Mouse (Mus musculus) neural tube, embryonic 14.5 days (tissue): ENCODE results near the gene Doc2b. TPM values are rescaled to one million over a fixed set of nuclear protein-coding genes. Genes with fewer than 3 reads are reported as not detected.
A peak's percentile ranks its signal among the peaks of the same experiment; 100 is the strongest.

Experiments used
- ATAC-seq: fragments of 200-750 bp; cut with Nextera tagmentation; 2 replicates; pipeline ENCODE4 v1.8.0; 2017; ENCODE audit warnings: low read depth, mild to moderate bottlenecking, moderate TSS enrichment, moderate library complexity
- H3K27ac ChIP-seq: fragments of 300-500 bp; sonication (generic); 2 replicates; pipeline ENCODE4 v1.5.1; 2014; ENCODE audit warnings: low read depth, mild to moderate bottlenecking, control low read depth, low read length, moderate library complexity, mixed read lengths
- H3K27me3 ChIP-seq: fragments of 300-500 bp; sonication (generic); 2 replicates; pipeline ENCODE4 v1.6.1; 2014; ENCODE audit warnings: low read length; ENCODE audit not compliant: control insufficient read depth, insufficient read depth
- H3K36me3 ChIP-seq: fragments of 300-500 bp; sonication (generic); 2 replicates; pipeline ENCODE4 v1.6.1; 2014; ENCODE audit warnings: low read length, mixed read lengths; ENCODE audit not compliant: control insufficient read depth, insufficient read depth
- H3K4me1 ChIP-seq: fragments of 300-500 bp; sonication (generic); 2 replicates; pipeline ENCODE4 v1.6.1; 2014; ENCODE audit warnings: low read length; ENCODE audit not compliant: control insufficient read depth, insufficient read depth
- H3K4me2 ChIP-seq: fragments of 300-500 bp; sonication (generic); 2 replicates; pipeline ENCODE4 v1.6.1; 2014; ENCODE audit warnings: mild to moderate bottlenecking, low read depth, low read length, control low read depth
- H3K4me3 ChIP-seq: fragments of 300-500 bp; sonication (generic); 2 replicates; pipeline ENCODE4 v1.5.1; 2014; ENCODE audit warnings: low read depth, low read length, control low read depth, mixed read lengths
- H3K9ac ChIP-seq: fragments of 300-500 bp; sonication (generic); replicated peaks from 2 replicates; pipeline ENCODE4 v1.6.1; 2014; ENCODE audit warnings: low read depth, mild to moderate bottlenecking, control low read depth, low read length, mixed read lengths
- H3K9me3 ChIP-seq: fragments of 300-500 bp; sonication (generic); 2 replicates; pipeline ENCODE4 v1.6.1; 2016; ENCODE audit warnings: low read length; ENCODE audit not compliant: control insufficient read depth
- WGBS: fragments of 180-500 bp; shearing (Covaris S2); extraction: QIAGEN DNeasy Blood & Tissue Kit; methylation state at CpG from one replicate; pipeline ENCODE4 v1.1.7; 2014; 5-methylcytosine and 5-hydroxymethylcytosine counted together
- polyA plus RNA-seq: library from polyadenylated mRNA; unstranded; fragments of >200 nt; fragmentation: Nextera tagmentation; extraction: Ambion mirVana; gene quantifications from 2 replicates; pipeline ENCODE4 v1.2.1, GENCODE M21; 2014

Gene Doc2b
- polyA plus RNA-seq, 1 experiment from 2014 or later = 2.3 TPM

- no peak overlapping the region for H3K27ac ChIP-seq
- no peaks in the 10 kb centered on the region for H3K9me3 ChIP-seq
- ATAC-seq = no peak
- no peak overlapping the region for H3K4me3 ChIP-seq
- H3K9ac ChIP-seq = no peak overlapping the region
- 0 out of 2 replicates have a peak, but pooled peaks cover 6% of the 10 kb centered on the region for H3K4me1 ChIP-seq
- no peaks in the 10 kb centered on the region for H3K36me3 ChIP-seq
- no peaks in the 10 kb centered on the region for H3K27me3 ChIP-seq
- H3K4me2 ChIP-seq = no peak overlapping the region
- 86% methylated on average over 5 of the region's 5 CpGs for WGBS
Observed at GRCm38 (mm10) chr11:75772562-75772961, 23.3 kb downstream of the Doc2b start.

DNA sequence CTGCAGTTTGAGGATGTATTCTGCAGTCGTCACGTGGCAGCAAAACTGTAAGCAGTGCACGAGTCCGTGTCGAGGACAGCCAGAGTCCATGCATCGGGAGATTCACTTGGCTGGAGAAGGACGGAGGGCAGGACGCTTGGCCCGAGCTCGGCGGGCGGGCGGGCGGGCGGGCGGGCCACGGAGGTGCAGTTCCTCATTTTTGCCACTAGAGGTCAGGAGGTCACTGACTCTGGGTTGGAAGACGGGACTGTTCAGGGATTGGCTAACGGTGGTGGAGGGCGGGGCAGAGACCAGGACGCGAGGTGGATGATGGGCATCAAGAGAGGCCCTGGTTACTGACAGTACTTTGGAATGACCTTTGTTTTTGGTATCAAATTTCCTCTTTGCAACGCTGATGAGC is 26.6 kb downstream of the Doc2b start:
- H3K27me3 ChIP-seq = no peaks in the 10 kb centered on the region
- WGBS = 1% methylated on average over 23 of the region's 23 CpGs
- 0 out of 2 replicates have a peak, but pooled peaks cover 6% of the 10 kb centered on the region for H3K4me1 ChIP-seq
- H3K27ac ChIP-seq = no peak overlapping the region
- ATAC-seq = peak; percentile 91
- H3K4me3 ChIP-seq = no peak overlapping the region
- no peaks in the 10 kb centered on the region for H3K9me3 ChIP-seq
- peaks cover 20% of the 10 kb centered on the region for H3K36me3 ChIP-seq
- peak overlapping the region; percentile 28; the same call in 1 of the 2 replicates for H3K4me2 ChIP-seq
- H3K9ac ChIP-seq = no peak overlapping the region

GRCm38 (mm10) chr11:75768091-75768989 is 27.5 kb downstream of the Doc2b start:
- no peak overlapping the region; the same call in 1 of the 2 replicates for H3K27ac ChIP-seq
- ATAC-seq = no peak
- no peaks in the 10 kb centered on the region for H3K27me3 ChIP-seq
- H3K9ac ChIP-seq = no peak overlapping the region
- no peak overlapping the region for H3K4me2 ChIP-seq
- no peak overlapping the region for H3K4me3 ChIP-seq
- no peaks in the 10 kb centered on the region for H3K9me3 ChIP-seq
- peaks cover 20% of the 10 kb centered on the region for H3K36me3 ChIP-seq
- 67% methylated on average over 6 of the region's 6 CpGs for whole genome bisulfite sequencing
- 0 out of 2 replicates have a peak, but pooled peaks cover 6% of the 10 kb centered on the region for H3K4me1 ChIP-seq

DNA sequence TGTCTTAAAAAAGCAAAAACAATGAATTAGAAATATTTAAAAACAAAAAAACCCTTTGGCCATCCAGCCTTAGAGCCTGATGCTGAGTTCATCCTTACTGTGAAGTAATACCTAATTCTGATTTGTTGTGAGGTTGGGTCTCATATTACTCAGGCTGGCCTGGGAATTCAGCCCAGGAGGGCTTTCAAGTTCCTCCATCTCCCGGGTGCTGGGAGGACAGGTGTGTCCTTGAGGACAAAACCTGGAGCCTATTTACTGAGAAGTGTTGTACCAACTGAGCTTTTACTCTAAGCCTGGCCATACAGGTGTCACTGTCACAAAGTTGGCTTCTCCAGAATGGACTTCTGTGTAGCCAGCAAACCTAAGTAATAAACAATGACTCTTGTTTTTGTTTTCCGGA is 28.8 kb downstream of the Doc2b start:
- 72% methylated on average over 2 of the region's 2 CpGs for WGBS
- no peak overlapping the region for H3K27ac ChIP-seq
- peaks cover 20% of the 10 kb centered on the region for H3K36me3 ChIP-seq
- 0 out of 2 replicates have a peak, but pooled peaks cover 6% of the 10 kb centered on the region for H3K4me1 ChIP-seq
- H3K27me3 ChIP-seq = no peaks in the 10 kb centered on the region
- H3K4me3 ChIP-seq = no peak overlapping the region
- H3K4me2 ChIP-seq = no peak overlapping the region
- no peak overlapping the region for H3K9ac ChIP-seq
- ATAC-seq = no peak
- H3K9me3 ChIP-seq = no peaks in the 10 kb centered on the region

DNA sequence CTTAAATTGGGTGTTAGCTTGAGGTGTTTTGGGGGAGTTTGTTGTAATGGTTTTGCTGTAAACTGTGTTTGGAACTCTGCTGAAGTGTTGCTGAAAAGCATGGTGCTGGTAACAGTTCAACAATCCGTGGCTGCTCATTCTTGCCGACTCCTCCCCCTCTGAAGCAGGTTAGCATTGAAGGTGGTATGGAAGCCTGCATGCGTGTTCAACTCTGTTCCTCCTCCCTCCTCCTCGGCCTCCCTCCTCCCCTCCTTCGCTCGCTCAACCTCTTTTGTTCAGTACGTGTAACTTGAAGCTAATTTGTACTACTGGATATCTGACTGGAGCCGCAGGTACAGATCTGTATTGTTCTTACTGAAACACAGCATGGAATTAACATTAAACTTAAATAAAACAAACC is 30.7 kb downstream of the Doc2b start:
- 0 out of 2 replicates have a peak, but pooled peaks cover 6% of the 10 kb centered on the region for H3K4me1 ChIP-seq
- ATAC-seq = no peak
- WGBS = 88% methylated on average over 8 of the region's 8 CpGs
- peaks cover 27% of the 10 kb centered on the region for H3K36me3 ChIP-seq
- H3K9me3 ChIP-seq = no peaks in the 10 kb centered on the region
- H3K4me2 ChIP-seq = no peak overlapping the region
- H3K4me3 ChIP-seq = no peak overlapping the region
- no peaks in the 10 kb centered on the region for H3K27me3 ChIP-seq
- no peak overlapping the region for H3K9ac ChIP-seq
- no peak overlapping the region for H3K27ac ChIP-seq

- Histone ChIP-seq H3K4me3 (no peak overlapping the region), H3K9me3 (no peaks in the 10 kb centered on the region), H3K27me3 (no peaks in the 10 kb centered on the region), H3K4me1 (0 out of 2 replicates have a peak, but pooled peaks cover 6% of the 10 kb centered on the region), H3K4me2 (no peak overlapping the region), H3K27ac (no peak overlapping the region), H3K9ac (no peak overlapping the region), H3K36me3 (peaks cover 30% of the 10 kb centered on the region)
- no peak for ATAC-seq
- WGBS = 86% methylated on average over 4 of the region's 4 CpGs
Observed at GRCm38 (mm10) chr11:75764521-75765023, 31.3 kb downstream of the Doc2b start.

GRCm38 (mm10) chr11:75762708-75763107 is 33.1 kb downstream of the Doc2b start:
- WGBS = 79% methylated on average over 2 of the region's 2 CpGs
- ATAC-seq = no peak
- H3K4me2 ChIP-seq = no peak overlapping the region
- H3K9me3 ChIP-seq = no peaks in the 10 kb centered on the region
- H3K9ac ChIP-seq = no peak overlapping the region
- no peak overlapping the region for H3K27ac ChIP-seq
- H3K36me3 ChIP-seq = peaks cover 45% of the 10 kb centered on the region
- no peaks in the 10 kb centered on the region for H3K27me3 ChIP-seq
- no peaks in the 10 kb centered on the region for H3K4me1 ChIP-seq
- no peak overlapping the region for H3K4me3 ChIP-seq

DNA sequence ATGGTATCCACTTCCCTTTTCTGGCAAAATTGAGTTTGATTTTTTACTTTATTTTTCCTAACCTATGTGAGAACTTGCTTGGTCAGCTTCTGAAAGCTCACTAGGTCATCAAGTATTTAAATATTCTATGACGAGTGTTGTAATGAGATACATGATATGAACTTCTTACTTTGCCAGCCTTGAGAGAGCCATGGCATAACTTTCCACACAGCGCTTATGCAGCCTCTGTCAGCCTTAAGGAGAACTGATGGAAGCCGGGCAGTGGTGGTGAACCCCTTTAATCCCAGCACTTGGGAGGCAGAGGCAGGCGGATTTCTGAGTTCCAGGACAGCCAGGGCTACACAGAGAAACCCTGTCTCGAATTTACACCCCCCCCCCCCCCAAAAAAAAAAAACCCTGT is 35.1 kb downstream of the Doc2b start:
- Histone ChIP-seq H3K9me3 (no peaks in the 10 kb centered on the region), H3K9ac (no peak overlapping the region), H3K36me3 (peaks cover 53% of the 10 kb centered on the region), H3K27ac (no peak overlapping the region), H3K4me2 (no peak overlapping the region), H3K4me3 (no peak overlapping the region), H3K27me3 (no peaks in the 10 kb centered on the region), H3K4me1 (no peaks in the 10 kb centered on the region)
- ATAC-seq = no peak
- WGBS = 92% methylated on average over 5 of the region's 5 CpGs

DNA sequence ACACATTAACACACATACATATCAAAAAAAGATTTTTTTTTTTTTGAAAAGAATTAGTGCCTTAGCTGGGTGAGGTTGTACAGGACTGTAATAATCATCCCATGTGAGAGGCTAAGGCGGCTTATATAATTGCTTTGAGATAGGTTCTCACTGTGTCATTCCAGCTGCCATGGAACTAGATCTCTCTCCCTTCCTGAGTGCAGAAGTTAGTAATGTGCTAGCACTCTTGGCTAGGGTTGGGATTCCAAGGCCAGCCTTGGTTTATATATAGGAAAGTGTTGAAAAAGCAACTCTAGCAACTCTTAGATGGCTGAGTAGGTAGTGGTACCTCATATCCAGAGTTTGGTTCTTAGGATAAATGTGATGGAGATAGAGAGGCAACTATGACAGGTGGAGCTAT is 37.3 kb downstream of the Doc2b start:
- H3K9me3 ChIP-seq = no peaks in the 10 kb centered on the region
- no peak overlapping the region for H3K4me2 ChIP-seq
- no peak overlapping the region for H3K27ac ChIP-seq
- no peak for ATAC-seq
- no peak overlapping the region for H3K9ac ChIP-seq
- no peak overlapping the region for H3K4me3 ChIP-seq
- H3K36me3 ChIP-seq = peaks cover 43% of the 10 kb centered on the region
- H3K27me3 ChIP-seq = no peaks in the 10 kb centered on the region
- H3K4me1 ChIP-seq = no peaks in the 10 kb centered on the region
- WGBS = 89% methylated on average over 1 of the region's 1 CpGs
